Mouse (Mus musculus) forebrain, embryonic 12.5 days (tissue): ENCODE measurements at regions not wholly inside any gene's neighbourhood (a gene's known extent, or its start where the extent isn't known, plus 50 kb on each side); places are given as distances from the start of the nearest gene placed in this dataset.

Experiments used
- ATAC-seq: fragments of 200-750 bp; cut with Nextera tagmentation; 2 replicates; pipeline ENCODE4 v1.8.0; 2017; ENCODE audit warnings: moderate TSS enrichment; ENCODE audit not compliant: low FRiP score
- H3K27ac ChIP-seq: fragments of 300-500 bp; sonication (generic); 2 replicates; pipeline ENCODE4 v1.5.1; 2016; ENCODE audit warnings: mild to moderate bottlenecking
- H3K27me3 ChIP-seq: fragments of 300-500 bp; sonication (generic); 2 replicates; pipeline ENCODE4 v1.6.1; 2016; ENCODE audit warnings: mild to moderate bottlenecking
- H3K36me3 ChIP-seq: fragments of 300-500 bp; sonication (generic); replicated peaks from 2 replicates; pipeline ENCODE4 v1.6.1; 2016; ENCODE audit warnings: mild to moderate bottlenecking
- H3K4me1 ChIP-seq: fragments of 300-500 bp; sonication (generic); 2 replicates; pipeline ENCODE4 v1.6.1; 2016
- H3K4me2 ChIP-seq: fragments of 300-500 bp; sonication (generic); 2 replicates; pipeline ENCODE4 v1.6.1; 2016; ENCODE audit warnings: mild to moderate bottlenecking, moderate library complexity
- H3K4me3 ChIP-seq: fragments of 300-500 bp; sonication (generic); replicated peaks from 2 replicates; pipeline ENCODE4 v1.5.1; 2016; ENCODE audit warnings: mild to moderate bottlenecking
- H3K9ac ChIP-seq: fragments of 300-500 bp; sonication (generic); 2 replicates; pipeline ENCODE4 v1.6.1; 2016; ENCODE audit warnings: mild to moderate bottlenecking
- H3K9me3 ChIP-seq: fragments of 300-500 bp; sonication (generic); 2 replicates; pipeline ENCODE4 v1.6.1; 2016
- WGBS: fragments of 180-500 bp; shearing (Covaris S2); methylation state at CpG from one replicate; pipeline ENCODE4 v1.1.7; 2016; 5-methylcytosine and 5-hydroxymethylcytosine counted together

- Histone ChIP-seq H3K9me3 (no peaks in the 10 kb centered on the region), H3K4me2 (no peak overlapping the region), H3K27me3 (no peaks in the 10 kb centered on the region), H3K9ac (no peak overlapping the region), H3K27ac (no peak overlapping the region), H3K4me3 (no peak overlapping the region), H3K4me1 (no peaks in the 10 kb centered on the region), H3K36me3 (no peaks in the 10 kb centered on the region)
- WGBS, result 84% methylated on average over 1 of the region's 1 CpGs
- no peak for ATAC-seq
These were observed 141.4 kb upstream of the Nampt start for GRCm38 (mm10) chr12:32677908-32678307.

- H3K36me3 ChIP-seq, result no peaks in the 10 kb centered on the region
- no peak for ATAC-seq
- 79% methylated on average over 1 of the region's 1 CpGs for WGBS
- H3K4me2 ChIP-seq, result no peak overlapping the region
- H3K9ac ChIP-seq, result no peak overlapping the region
- H3K27me3 ChIP-seq, result no peaks in the 10 kb centered on the region
- H3K4me3 ChIP-seq, result no peak overlapping the region
- H3K4me1 ChIP-seq, result no peaks in the 10 kb centered on the region
- no peak overlapping the region for H3K27ac ChIP-seq
- no peaks in the 10 kb centered on the region for H3K9me3 ChIP-seq
These were observed 140.6 kb upstream of the Nampt start for GRCm38 (mm10) chr12:32678756-32679155.

- Histone ChIP-seq H3K4me1 (no peaks in the 10 kb centered on the region), H3K27ac (no peak overlapping the region), H3K27me3 (no peaks in the 10 kb centered on the region), H3K9ac (no peak overlapping the region), H3K9me3 (no peaks in the 10 kb centered on the region), H3K36me3 (no peaks in the 10 kb centered on the region), H3K4me3 (no peak overlapping the region), H3K4me2 (no peak overlapping the region)
- ATAC-seq, result no peak
- 75% methylated on average over 3 of the region's 3 CpGs for WGBS
These were observed 137.4 kb upstream of the Nampt start for GRCm38 (mm10) chr12:32681910-32682309.

- Histone ChIP-seq H3K36me3 (no peaks in the 10 kb centered on the region), H3K27ac (no peak overlapping the region), H3K4me1 (no peaks in the 10 kb centered on the region), H3K4me3 (no peak overlapping the region), H3K27me3 (no peaks in the 10 kb centered on the region), H3K9ac (no peak overlapping the region), H3K4me2 (no peak overlapping the region), H3K9me3 (no peaks in the 10 kb centered on the region)
- 73% methylated on average over 2 of the region's 2 CpGs for WGBS
- ATAC-seq, result no peak
These were observed 136.0 kb upstream of the Nampt start for GRCm38 (mm10) chr12:32683375-32683774.

- Histone ChIP-seq H3K36me3 (no peaks in the 10 kb centered on the region), H3K27ac (no peak overlapping the region), H3K4me2 (no peak overlapping the region), H3K4me3 (no peak overlapping the region), H3K9ac (no peak overlapping the region), H3K27me3 (no peaks in the 10 kb centered on the region), H3K9me3 (no peaks in the 10 kb centered on the region), H3K4me1 (no peaks in the 10 kb centered on the region)
- ATAC-seq, result no peak
- WGBS, result 74% methylated on average over 7 of the region's 7 CpGs
These were observed 133.5 kb upstream of the Nampt start for GRCm38 (mm10) chr12:32685788-32686385.

- Histone ChIP-seq H3K9ac (no peak overlapping the region), H3K27ac (no peak overlapping the region), H3K4me1 (no peaks in the 10 kb centered on the region), H3K27me3 (no peaks in the 10 kb centered on the region), H3K36me3 (no peaks in the 10 kb centered on the region), H3K4me3 (no peak overlapping the region), H3K4me2 (no peak overlapping the region), H3K9me3 (no peaks in the 10 kb centered on the region)
- ATAC-seq, result no peak
- WGBS, result 94% methylated on average over 4 of the region's 4 CpGs
These were observed 130.0 kb upstream of the Nampt start for GRCm38 (mm10) chr12:32689361-32689760.

GRCm38 (mm10) chr12:32690096-32690495 is 129.2 kb upstream of the Nampt start:
- 91% methylated on average over 2 of the region's 2 CpGs for WGBS
- no peaks in the 10 kb centered on the region for H3K4me1 ChIP-seq
- no peaks in the 10 kb centered on the region for H3K36me3 ChIP-seq
- no peak overlapping the region for H3K9ac ChIP-seq
- no peak overlapping the region for H3K27ac ChIP-seq
- H3K4me3 ChIP-seq, result no peak overlapping the region
- no peaks in the 10 kb centered on the region for H3K27me3 ChIP-seq
- no peaks in the 10 kb centered on the region for H3K9me3 ChIP-seq
- no peak overlapping the region for H3K4me2 ChIP-seq
- no peak for ATAC-seq

- Histone ChIP-seq H3K4me2 (no peak overlapping the region), H3K27me3 (no peaks in the 10 kb centered on the region), H3K4me1 (no peaks in the 10 kb centered on the region), H3K9ac (no peak overlapping the region), H3K9me3 (no peaks in the 10 kb centered on the region), H3K36me3 (no peaks in the 10 kb centered on the region), H3K27ac (no peak overlapping the region), H3K4me3 (no peak overlapping the region)
- no peak for ATAC-seq
- WGBS, result 52% methylated on average over 8 of the region's 8 CpGs
These were observed 127.1 kb upstream of the Nampt start for GRCm38 (mm10) chr12:32692081-32692819.

- ATAC-seq, result no peak
- Histone ChIP-seq H3K4me3 (no peak overlapping the region), H3K4me1 (no peaks in the 10 kb centered on the region), H3K4me2 (no peak overlapping the region), H3K9ac (no peak overlapping the region), H3K9me3 (no peaks in the 10 kb centered on the region), H3K27ac (no peak overlapping the region), H3K36me3 (no peaks in the 10 kb centered on the region), H3K27me3 (no peaks in the 10 kb centered on the region)
- WGBS, result 88% methylated on average over 7 of the region's 7 CpGs
These were observed 126.4 kb upstream of the Nampt start for GRCm38 (mm10) chr12:32692962-32693361.

GRCm38 (mm10) chr12:32693678-32694077 is 125.7 kb upstream of the Nampt start:
- WGBS, result 74% methylated on average over 1 of the region's 1 CpGs
- Histone ChIP-seq H3K36me3 (no peaks in the 10 kb centered on the region), H3K4me1 (no peaks in the 10 kb centered on the region), H3K9me3 (no peaks in the 10 kb centered on the region), H3K4me2 (no peak overlapping the region), H3K9ac (no peak overlapping the region), H3K27ac (no peak overlapping the region), H3K4me3 (no peak overlapping the region), H3K27me3 (no peaks in the 10 kb centered on the region)
- ATAC-seq, result no peak

- no peaks in the 10 kb centered on the region for H3K27me3 ChIP-seq
- no peak overlapping the region for H3K27ac ChIP-seq
- no peaks in the 10 kb centered on the region for H3K36me3 ChIP-seq
- no peaks in the 10 kb centered on the region for H3K4me1 ChIP-seq
- ATAC-seq, result no peak
- no peak overlapping the region for H3K4me2 ChIP-seq
- H3K4me3 ChIP-seq, result no peak overlapping the region
- H3K9me3 ChIP-seq, result no peaks in the 10 kb centered on the region
- WGBS, result 82% methylated on average over 2 of the region's 2 CpGs
- H3K9ac ChIP-seq, result no peak overlapping the region
These were observed 122.5 kb upstream of the Nampt start for GRCm38 (mm10) chr12:32696832-32697231.

GRCm38 (mm10) chr12:32709188-32709587 is 110.2 kb upstream of the Nampt start:
- H3K27me3 ChIP-seq, result no peaks in the 10 kb centered on the region
- H3K27ac ChIP-seq, result no peak overlapping the region
- H3K4me3 ChIP-seq, result no peak overlapping the region
- no peak overlapping the region for H3K9ac ChIP-seq
- H3K36me3 ChIP-seq, result no peaks in the 10 kb centered on the region
- no peaks in the 10 kb centered on the region for H3K4me1 ChIP-seq
- H3K9me3 ChIP-seq, result no peaks in the 10 kb centered on the region
- 91% methylated on average over 10 of the region's 10 CpGs for WGBS
- no peak for ATAC-seq
- H3K4me2 ChIP-seq, result no peak overlapping the region
